Mouse (Mus musculus): Measurements from ENCODE around the gene 4930447C04Rik.

4930447C04Rik gene

DNA sequence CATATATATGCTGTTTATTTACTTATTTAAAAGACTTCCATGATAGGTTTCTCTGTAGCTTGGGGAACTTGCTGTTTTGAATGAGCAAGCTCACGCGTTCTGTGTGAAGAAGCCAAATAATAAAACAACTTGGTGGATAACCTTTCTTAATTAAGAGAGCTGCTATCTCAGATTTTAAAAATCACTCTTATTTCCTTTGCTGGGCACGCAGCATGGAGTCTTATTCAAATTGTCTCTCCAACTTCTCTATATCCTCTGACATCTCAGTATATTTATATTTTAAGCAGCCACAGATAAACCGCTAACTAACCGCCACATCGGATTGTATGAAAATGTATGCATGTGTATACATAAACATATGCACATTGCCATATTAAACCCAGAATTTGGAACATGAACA lies 1.6 kb upstream of the 4930447C04Rik start:
- DNase-seq: no peak

DNA sequence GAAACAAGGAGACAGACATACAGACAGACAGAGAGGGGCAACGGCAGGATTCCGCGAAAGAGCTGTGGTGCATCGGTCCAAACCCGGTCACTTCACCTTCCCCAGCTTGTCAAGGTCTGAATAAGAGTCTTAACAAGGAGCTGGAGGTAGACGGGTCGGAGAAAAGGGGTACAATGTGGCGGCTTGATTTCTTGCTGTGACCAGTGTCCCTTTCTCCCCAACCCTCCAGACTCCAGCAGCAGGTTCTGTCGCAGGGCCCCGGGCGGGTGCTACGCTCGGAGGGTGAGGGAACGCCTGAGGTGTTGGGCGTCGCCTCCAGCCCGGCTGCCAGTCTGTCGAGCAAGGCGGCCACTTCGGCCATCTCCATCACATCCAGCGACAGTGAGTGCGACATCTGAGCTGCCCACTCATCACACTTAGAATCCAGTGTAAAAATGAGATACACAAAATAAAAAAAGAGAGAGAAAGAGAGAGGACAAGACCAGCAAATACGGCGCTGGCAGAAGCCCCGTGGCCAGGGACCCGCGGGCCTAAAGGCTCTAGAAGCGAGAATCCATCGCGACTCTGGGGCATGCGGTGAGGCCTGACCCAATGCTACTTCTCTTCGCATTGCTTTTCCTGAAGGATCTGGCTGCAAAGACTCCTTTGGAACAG lies 951 bp upstream of the 4930447C04Rik start:
- no peak for DNase-seq

DNA sequence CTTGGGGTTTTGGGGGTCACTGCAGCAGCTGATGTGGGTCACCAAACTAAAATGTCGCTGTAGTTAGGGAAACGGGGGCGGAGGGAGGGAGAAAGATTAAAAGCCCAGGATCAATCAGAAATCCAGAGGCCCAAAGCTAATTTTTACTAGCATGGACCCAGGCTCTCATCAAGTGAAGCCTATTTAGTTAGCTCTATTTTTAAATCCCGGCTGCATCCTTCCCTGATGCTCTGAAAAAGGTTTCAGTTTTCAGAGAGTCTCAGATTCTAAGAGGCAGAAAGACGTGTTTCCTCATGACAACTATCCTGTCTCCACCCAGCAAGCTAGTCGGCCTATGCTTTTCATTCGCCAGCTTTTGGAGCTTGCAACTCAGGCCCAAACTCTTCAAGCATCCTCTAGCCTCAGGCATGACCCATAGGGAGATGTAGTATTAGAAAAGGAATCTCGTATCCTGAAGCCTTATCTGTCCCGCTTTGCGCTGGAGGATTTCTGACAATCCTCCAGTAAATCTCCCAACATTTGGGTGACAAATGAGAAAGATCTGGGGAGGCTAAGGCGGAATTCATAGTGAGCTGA lies 336 bp upstream of the 4930447C04Rik start:
- DNase-seq: no peak

DNA sequence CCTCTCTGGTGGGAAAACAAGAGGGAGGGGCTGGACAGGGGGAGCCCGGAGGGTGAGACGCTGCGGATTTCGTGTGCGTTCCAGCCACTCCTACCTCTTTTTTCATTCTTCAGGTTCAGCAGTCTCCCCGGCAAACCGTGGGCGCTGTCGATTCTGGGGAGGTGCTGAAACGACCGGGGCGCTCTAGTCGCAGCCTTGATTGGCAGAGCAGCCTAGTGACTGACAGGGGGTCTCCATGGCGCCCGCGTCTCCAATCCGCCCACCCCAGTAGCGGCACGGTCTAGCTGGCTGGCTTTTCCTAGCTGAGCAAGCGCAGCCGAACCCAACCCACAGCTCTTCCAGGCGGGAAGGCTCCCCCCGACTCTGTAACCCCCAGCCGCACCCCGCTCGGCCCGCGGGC lies 958 bp downstream of the 4930447C04Rik start, which contains the start of gene Six6:
Gene Six6, plus strand, starts transcription at position 277 of the 400 bp plus-strand sequence.
- DNase-seq: no peak

DNA sequence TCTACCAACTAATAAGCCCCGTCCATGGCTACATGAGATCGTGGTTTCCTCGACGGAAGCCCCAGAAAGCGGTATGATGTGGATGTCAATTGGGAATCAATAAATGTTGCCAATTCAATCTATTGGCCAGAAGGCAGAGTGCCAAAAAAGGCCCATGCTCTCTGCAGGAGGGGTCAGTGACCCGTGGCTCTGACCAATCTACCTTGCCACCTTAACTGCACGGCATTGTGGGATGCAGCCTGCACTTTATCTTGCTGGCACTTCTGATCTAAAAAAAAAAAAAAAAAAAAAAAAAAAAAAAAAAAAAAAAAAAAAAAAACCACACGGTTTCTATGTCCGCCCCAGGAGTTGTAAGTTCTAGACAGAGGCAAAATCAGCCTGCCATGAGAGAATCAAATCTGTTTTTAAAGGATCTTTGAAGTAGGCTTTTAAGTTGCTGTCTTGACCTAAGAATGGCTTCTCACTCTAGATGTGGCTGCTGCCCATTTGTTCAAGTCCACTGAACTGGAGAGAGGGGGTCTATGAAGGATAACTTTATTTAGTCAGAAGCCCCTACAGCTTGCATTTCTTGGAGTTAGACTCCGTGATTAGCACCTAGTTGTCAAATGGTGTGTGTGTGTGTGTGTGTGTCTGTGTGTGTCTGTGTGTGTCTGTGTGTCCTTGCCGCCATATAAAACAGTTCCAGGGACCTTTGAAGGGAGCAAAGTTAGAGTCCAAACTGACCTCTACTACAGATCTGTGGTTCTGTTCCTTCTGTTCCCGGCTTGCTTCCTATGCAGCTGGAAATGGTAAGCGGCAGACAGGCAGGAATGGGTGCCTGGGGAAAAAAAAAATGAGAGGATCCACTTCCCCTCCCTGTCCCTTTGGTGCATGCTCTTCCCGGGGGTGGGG lies 1.7 kb downstream of the 4930447C04Rik start:
- no peak for DNase-seq

DNA sequence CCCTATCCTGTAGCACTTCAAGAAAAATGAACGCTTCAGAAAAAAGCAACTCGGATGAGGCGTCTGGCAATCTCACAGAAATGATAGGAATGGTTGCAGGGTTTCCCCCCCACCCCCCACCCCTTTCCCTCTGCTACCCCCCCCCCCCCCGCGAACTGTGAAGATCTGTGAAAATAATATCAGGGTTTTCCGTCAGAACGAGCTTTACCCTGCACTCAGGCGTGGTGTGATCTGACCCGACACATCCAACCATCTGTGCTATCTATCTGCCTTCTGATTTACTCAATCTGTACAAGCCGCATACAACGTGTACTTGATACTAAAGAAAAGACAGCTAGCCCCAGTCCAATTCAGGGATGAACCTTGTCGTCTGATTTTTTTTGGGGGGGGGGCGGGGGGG lies 2.4 kb downstream of the 4930447C04Rik start:
- DNase-seq: no peak

DNA sequence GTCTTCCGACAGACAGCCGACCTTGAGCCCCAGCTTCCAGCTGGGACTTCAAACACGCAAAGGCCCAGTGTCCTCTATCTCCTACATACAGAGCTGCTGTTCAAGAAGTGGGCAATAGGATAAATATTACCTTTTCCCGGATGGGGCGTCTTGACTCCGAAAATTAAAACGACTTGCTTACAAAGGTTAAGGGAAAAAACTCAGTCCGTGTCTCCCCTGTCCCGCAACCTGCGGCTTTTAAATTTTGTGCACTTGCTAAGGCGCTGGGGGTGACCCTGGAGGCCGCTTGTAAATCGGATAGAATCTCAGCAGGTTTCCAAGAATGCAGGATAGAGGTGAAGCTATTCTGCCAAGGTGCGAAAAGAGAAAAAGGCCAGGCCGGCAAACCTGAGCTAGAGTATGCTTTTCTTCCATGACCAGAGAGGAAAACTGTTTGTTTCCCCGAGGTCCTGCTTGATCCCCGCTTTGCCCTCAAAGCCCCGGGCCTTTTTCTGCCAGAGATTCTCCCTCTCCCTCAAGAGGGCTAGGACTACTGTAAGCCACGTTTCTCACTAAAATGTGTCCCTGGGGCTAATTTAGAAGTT lies 2.9 kb downstream of the 4930447C04Rik start:
- no peak for DNase-seq

DNA sequence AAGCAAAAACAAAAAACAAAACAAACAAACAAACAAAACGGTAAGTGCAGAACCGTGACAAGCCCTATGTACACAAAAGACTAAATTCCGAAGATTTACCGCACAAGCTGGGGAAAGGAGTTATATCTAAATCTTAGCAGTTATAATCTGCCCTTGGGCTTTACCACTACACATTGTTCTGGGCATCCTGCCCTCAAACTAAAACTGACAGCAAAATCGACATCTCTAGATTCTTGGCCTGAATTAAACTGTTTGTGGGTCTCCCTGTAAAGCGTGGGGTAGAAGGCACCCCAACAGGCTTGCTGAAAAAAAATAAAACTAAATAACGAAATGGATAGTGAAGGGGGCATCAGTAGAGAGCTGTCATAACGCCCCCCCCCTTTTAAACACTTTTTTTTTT lies 3.8 kb downstream of the 4930447C04Rik start:
- no peak for DNase-seq

DNA sequence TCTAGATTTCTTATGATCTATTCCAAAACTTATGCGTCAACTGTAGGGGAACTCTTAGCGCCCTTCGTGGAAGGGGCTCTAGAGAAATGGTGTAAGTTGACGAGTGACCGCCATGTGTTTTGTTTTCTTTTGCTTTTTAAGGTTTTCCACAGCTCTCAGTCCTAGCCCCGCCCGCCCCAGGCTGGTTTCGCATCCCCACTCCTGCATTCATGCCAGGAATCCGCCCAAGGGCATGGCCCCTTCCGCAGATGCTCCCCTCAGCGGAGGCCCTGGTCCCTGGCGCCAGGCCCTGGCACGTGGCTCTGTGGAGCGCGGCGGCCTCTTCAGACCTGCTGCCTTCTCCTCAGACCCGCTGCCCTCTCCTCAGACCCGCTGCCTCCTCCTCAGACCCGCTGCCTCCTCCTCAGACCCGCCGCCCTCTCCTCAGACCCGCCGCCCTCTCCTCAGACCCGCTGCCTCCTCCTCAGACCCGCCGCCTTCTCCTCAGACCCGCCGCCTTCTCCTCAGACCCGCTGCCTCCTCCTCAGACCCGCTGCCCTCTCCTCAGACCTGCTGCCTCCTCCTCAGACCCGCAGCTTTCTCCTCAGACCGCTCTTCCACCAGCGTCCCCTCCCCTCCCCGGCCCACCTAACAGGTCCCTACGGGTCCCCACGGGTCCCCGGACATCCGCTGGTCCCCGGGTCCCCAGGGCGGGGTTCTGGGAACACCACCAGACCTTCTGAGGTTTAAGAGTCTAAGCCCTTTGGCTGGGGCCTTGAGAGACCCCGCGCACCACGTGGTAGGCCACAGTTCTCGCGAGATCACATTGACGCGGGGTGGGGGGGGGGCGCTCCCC lies 23.2 kb downstream of the 4930447C04Rik start:
- peak in 1 of 2 experiments; percentile 41 for DNase-seq

DNA sequence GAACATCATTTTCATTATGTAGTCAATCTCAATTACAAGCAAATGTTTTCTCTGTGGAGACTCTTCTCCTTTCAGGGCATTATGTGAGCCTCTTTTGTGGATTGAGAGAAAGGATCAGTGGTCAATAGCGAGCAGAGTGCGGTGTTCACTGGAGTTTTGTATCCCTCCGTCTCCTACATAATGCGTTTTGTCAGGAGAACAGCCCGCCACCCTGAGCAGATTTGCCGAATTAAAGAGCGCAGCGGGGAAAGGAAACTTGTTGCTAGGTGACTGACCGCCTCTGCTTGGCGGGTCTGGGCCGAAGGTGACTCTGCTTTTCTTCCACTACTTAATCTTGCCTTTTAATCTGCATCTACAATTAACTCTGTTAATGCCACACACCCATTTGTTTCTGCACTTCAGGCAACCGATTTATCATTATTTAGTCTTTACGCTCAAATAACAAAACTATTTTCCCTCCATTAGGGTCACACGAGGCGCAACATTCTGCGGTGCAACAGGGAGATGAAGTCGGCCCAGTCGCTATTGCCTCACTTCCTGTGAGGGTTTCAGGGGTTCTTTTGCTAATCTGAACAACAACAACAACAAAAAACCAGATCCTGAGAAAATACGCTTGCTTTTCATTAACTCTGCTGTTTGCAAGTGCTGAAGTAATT lies 86.1 kb downstream of the 4930447C04Rik start:
- DNase-seq: no peak

DNA sequence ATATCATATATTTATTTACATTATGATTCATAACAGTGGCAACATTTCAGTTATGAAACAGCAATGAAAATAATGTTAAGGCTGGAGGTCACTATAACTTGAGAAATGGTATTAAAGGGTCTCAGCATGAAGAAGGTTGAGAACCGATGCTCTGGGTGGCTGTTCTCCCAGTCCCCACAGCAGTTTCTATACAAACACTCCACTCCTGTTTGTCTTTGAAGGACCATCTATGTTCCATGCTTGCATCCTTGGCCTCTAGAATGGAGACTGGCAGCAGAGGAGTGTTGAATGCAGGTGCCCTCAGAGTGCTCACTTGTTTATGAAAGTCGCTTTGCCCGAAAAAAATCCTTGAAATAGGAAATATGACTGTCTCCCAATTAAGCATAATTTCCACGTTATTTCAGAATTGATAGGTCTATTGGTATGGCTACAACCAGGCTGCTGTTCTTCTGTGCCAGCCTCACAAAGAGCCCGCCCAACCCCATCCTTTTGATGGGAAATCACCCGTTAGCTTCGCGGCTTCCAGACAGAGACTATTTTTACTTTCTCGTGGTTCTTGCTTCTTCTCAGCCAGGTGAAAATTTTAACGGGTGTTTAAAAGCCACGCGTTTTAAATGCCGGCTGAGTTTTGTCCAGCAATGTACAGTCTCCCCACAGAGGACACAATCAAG lies 87.0 kb downstream of the 4930447C04Rik start:
- DNase-seq: no peak

DNA sequence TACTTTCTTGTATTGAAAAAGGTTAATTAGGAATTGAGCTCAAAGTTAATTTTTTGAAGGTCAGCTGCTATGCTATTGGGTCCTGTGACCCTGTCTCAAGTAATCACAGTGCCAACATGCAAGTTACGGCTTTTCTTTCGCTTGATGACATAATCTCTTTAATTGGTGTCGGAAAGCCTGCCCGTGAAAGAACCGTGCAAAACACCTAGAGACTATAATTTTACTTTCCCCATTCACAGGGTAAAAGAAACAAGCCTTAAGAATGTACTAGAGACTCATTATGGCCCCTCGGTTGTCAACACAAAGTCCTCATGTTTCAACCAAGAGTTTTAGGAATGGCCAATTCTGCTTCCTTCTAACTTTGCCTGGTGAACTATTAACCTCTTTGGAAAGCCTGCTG lies 88.3 kb downstream of the 4930447C04Rik start:
- DNase-seq: no peak

DNA sequence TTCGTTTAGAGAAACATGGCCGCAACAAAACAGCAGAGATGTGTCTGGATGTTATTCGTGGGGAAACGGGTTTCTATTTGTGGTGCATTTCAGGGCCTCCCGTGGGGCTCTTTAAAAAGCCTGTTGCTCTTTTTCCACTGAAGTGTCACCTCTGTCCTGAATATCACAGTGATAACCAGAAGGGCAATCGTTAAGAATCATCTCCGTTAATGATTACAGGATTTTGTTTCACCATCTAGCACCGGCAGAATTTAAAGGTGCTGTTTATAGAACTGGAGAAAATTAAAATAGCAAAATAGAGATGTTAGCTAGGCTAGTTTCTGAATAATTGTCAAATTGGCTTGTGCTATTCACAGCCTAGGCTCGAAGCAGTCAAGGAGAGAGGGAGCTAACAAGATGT lies 90.4 kb downstream of the 4930447C04Rik start:
- no peak for DNase-seq

DNA sequence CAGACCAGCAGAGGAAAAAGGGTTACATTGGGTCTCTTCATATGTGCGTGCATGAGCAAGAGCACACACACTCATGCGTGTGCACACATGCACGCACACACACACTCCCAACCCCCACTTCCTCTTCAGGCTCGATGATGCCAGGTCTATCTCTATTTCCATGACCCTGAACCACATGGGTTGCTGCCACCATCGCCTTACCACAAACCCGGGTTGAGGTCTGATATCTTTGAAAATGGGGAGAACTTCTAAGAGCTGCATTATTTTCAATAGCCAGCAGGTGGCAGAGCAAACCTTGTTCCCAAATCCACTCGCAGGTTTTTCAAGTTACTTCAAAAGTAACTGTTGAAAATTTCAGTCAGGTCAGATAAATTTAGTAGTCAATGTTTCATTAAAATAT lies 92.8 kb downstream of the 4930447C04Rik start:
- peak in 1 of 2 experiments; percentile 52 for DNase-seq

DNA sequence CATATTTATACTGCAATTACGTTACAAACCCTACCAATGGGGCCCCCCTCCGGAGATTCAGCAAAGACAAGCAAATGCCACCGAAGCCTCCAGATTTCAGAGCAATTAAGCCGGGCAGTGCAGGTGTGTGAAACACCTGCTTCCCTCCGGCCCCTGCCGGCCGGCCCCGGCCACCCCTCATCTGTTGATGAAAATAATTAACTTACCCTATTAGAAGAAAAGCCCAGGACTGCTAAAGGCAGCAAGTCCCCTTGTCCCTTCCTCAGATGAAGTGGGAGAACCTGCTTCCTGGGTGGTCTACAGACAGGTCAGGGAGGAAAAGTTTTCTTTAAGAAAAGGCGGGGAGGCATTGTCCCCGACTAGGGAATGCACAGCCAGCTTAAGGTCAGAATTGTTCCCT lies 94.6 kb downstream of the 4930447C04Rik start:
- DNase-seq: no peak

DNA sequence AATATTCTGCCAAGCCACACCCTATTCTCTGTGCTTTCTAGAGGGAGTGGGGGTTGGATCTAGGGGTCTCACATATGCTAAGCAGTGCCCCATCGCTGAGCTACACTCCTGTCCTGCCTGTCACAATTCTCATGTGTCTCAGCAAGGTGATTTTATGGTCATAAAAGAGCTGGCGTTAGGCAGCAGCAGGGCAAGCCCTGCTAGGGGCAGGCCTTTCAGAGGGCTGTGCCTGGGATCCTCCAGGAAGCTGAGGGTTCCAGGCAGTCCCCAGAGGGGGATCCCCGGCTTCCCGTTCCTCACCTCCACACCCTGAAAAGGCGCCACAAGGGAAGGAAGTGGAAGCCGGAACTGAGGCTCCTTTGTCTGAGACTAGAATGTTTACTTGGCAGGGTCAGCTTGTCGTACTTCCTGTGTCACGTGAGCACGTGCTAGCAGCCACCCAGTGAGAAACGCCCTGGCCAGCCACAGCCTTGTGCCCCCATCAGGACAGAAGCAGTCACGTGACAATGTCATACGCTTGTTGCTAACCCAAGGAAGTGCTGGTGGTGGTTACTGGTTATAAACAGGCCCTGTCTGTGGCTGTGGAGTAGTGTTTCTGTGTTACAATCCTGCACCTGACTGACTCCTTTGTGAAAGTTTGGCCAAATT lies 96.5 kb downstream of the 4930447C04Rik start:
- DNase-seq: peak; percentile 82 to 93

DNA sequence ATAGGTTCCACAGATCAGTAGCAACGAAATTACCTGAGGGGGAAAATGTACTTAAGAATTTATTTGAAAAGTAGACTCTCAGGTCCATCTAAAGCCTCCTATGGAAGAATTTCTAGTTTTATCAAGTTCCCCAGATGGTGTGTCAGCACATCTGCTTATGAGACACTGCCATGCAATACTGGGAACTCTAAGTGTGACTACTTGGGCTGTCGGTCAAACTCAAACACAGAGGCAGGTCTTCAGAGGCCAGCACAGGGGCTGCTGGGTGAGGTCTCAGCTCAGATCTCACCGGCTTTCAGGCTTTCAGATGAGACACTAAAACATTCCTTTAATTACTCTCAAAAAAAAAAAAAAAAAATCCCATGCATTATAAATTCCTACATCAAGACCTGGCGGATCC lies 97.0 kb downstream of the 4930447C04Rik start:
- DNase-seq: no peak

DNA sequence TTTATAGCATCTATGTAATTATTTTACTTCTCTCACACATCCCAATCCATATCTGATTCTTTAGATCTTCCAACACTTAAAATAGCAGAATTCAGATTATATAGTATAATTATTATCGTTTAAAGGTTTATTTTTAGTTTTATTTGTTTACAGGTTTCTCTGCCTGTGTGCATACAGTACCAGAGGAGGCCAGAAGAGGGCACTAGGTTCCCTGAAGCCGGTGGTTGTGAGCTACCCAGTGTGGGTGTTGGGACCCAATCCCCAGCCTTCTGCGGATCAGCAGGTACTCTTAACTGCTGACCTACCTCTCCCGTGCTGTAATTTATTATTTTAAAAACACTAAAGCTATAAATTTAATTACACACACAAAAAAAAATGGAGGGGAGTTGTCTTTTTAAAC lies 97.4 kb downstream of the 4930447C04Rik start:
- DNase-seq: no peak

DNA sequence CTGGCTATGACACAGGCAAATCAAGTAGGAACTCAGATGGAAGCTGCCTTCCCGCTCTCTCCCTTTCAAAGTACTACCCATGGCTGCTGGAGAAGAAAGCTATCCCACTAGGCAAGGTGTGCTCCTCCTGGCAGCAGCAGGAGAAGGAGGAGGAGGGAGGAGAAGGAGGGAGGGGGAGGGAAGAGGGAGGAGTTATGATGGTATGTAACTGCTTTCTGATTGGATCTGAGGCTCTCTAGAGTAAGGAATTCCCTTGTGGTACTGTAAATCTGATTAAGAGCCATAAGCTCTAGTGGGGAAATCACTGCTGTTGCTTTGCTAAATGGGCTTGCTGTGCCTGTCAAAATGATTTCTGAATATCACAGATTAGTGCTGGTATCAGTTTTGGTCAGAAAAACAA lies 99.1 kb downstream of the 4930447C04Rik start:
- DNase-seq: no peak

DNA sequence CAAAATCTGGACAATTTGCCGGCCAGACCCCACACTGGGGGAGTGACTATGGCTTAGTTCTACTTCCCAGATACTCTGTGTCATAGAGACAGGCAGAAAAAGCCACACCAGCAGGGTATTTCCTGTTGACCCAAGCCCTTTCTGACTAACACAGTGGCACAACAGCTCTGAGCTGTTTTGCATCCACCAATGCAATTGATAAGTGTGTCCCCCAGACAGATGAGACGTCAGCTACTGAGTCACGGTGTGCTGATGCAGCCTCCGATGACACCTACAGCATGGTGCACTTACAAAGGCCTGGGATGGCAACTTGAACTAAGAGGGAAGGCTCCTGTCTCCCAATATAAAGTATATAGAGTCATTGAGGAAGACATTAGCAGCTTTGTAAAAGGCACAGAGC lies 103.3 kb downstream of the 4930447C04Rik start:
- no peak for DNase-seq

DNA sequence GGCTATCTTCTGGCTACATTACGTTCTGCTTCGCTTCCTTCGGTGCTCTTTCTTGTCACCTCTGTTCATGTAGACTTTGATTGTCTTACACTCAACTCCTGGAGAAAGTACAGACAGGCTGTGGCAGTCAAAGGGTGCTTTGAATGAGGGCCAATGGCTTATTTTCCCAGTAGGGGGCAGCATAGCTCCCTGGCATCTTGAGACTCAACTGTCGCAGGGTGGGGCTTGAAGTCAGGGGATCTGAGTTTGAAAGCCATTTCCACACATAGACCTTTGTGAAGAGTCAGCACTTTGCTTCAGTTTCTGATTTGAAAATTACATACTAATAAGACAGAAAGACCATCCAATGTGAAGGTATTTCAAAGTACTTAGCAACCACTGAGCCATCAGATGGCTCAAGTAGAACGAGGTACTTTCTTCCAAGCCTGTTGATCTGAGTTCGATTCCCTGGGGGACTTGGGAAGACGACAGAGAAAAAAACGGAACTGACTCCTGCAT lies 105.0 kb downstream of the 4930447C04Rik start:
- peak in 1 of 2 experiments; percentile 24 for DNase-seq
